Mouse (Mus musculus) embryonic facial prominence, embryonic 11.5 days (tissue): Measurements from ENCODE around the gene Rnf216. TPM values are rescaled to one million over a fixed set of nuclear protein-coding genes. Genes with fewer than 3 reads are reported as not detected.

ENCODE experiments used
- ATAC-seq: fragments of 200-750 bp; cut with Nextera tagmentation; replicated peaks from 2 replicates; pipeline ENCODE4 v1.8.0; 2017; ENCODE audit warnings: low read depth; ENCODE audit not compliant: insufficient number of reproducible peaks, low FRiP score, low TSS enrichment
- DNase-seq: peaks from one replicate; pipeline ENCODE4 v3.0.0-alpha.2; 2015; ENCODE audit warnings: low spot score
- H3K27ac ChIP-seq: fragments of 300-500 bp; sonication (generic); replicated peaks from 2 replicates; pipeline ENCODE4 v1.5.1; 2014; ENCODE audit warnings: mild to moderate bottlenecking, low read depth, low read length, control low read depth
- H3K27me3 ChIP-seq: fragments of 300-500 bp; sonication (generic); 2 replicates; pipeline ENCODE4 v1.6.1; 2014; ENCODE audit warnings: mild to moderate bottlenecking, low read length, moderate library complexity, mixed read lengths; ENCODE audit not compliant: control insufficient read depth, insufficient read depth
- H3K36me3 ChIP-seq: fragments of 300-500 bp; sonication (generic); replicated peaks from 2 replicates; pipeline ENCODE4 v1.6.1; 2014; ENCODE audit warnings: low read depth, mild to moderate bottlenecking, low read length, moderate library complexity, mixed read lengths; ENCODE audit not compliant: control insufficient read depth, insufficient read depth
- H3K4me1 ChIP-seq: fragments of 300-500 bp; sonication (generic); 2 replicates; pipeline ENCODE4 v1.6.1; 2014; ENCODE audit warnings: low read length, mixed read lengths; ENCODE audit not compliant: control insufficient read depth, insufficient read depth
- H3K4me2 ChIP-seq: fragments of 300-500 bp; sonication (generic); 2 replicates; pipeline ENCODE4 v1.6.1; 2014; ENCODE audit warnings: low read depth, mild to moderate bottlenecking, control low read depth, low read length, moderate library complexity
- H3K4me3 ChIP-seq: fragments of 300-500 bp; sonication (generic); 2 replicates; pipeline ENCODE4 v1.5.1; 2014; ENCODE audit warnings: low read depth, low read length, control low read depth
- H3K9ac ChIP-seq: fragments of 300-500 bp; sonication (generic); replicated peaks from 2 replicates; pipeline ENCODE4 v1.6.1; 2014; ENCODE audit warnings: mild to moderate bottlenecking, control low read depth, low read length
- H3K9me3 ChIP-seq: fragments of 300-500 bp; sonication (generic); replicated peaks from 2 replicates; pipeline ENCODE4 v1.6.1; 2016; ENCODE audit warnings: mild to moderate bottlenecking, low read length, inconsistent platforms, mixed read lengths; ENCODE audit not compliant: control insufficient read depth
- WGBS: fragments of 180-500 bp; shearing (Covaris S2); extraction: QIAGEN DNeasy Blood & Tissue Kit; methylation state at CpG from one replicate; pipeline ENCODE4 v1.1.7; 2014; 5-methylcytosine and 5-hydroxymethylcytosine counted together
- polyA plus RNA-seq: library from polyadenylated mRNA; unstranded; fragments of >200 nt; fragmentation: Nextera tagmentation; extraction: Ambion mirVana; gene quantifications from 2 replicates; pipeline ENCODE4 v1.2.1, GENCODE M21; 2014

The Rnf216 gene
- polyA plus RNA-seq, 1 experiment from 2014 or later: 35.6 TPM

GRCm38 (mm10) chr5:143058208-143058607 lies 54.6 kb downstream of the Rnf216 start:
- no peak overlapping the region for H3K4me3 ChIP-seq
- no peak overlapping the region for H3K4me2 ChIP-seq
- no peaks in the 10 kb centered on the region for H3K9me3 ChIP-seq
- H3K27me3 ChIP-seq: no peaks in the 10 kb centered on the region
- no peak overlapping the region for H3K27ac ChIP-seq
- 66% methylated on average over 2 of the region's 2 CpGs for WGBS
- H3K4me1 ChIP-seq: no peaks in the 10 kb centered on the region
- DNase-seq: no peak
- no peaks in the 10 kb centered on the region for H3K36me3 ChIP-seq
- no peak overlapping the region for H3K9ac ChIP-seq
- no peak for ATAC-seq

- H3K4me1 ChIP-seq: no peaks in the 10 kb centered on the region
- H3K36me3 ChIP-seq: no peaks in the 10 kb centered on the region
- 72% methylated on average over 1 of the region's 1 CpGs for WGBS
These were observed 55.0 kb downstream of the Rnf216 start for GRCm38 (mm10) chr5:143057753-143058152.

GRCm38 (mm10) chr5:143056191-143056880 lies 56.5 kb downstream of the Rnf216 start:
- H3K36me3 ChIP-seq: no peaks in the 10 kb centered on the region
- DNase-seq: no peak
- no peak for ATAC-seq

More at GRCm38 (mm10) chr5:143057753-143058152, 55.0 kb downstream of the Rnf216 start:
- no peak overlapping the region for H3K27ac ChIP-seq
- H3K9ac ChIP-seq: no peak overlapping the region
- no peak for ATAC-seq
- H3K9me3 ChIP-seq: no peaks in the 10 kb centered on the region
- no peak overlapping the region for H3K4me3 ChIP-seq
- no peaks in the 10 kb centered on the region for H3K27me3 ChIP-seq
- no peak for DNase-seq
- no peak overlapping the region for H3K4me2 ChIP-seq

GRCm38 (mm10) chr5:143055501-143056125 lies 57.2 kb downstream of the Rnf216 start:
- DNase-seq (no peak), ATAC-seq (no peak)
- H3K4me1 ChIP-seq: no peaks in the 10 kb centered on the region
- H3K4me2 ChIP-seq: no peak overlapping the region
- 63% methylated on average over 3 of the region's 3 CpGs for WGBS
- no peaks in the 10 kb centered on the region for H3K36me3 ChIP-seq
- H3K9ac ChIP-seq: no peak overlapping the region
- no peaks in the 10 kb centered on the region for H3K27me3 ChIP-seq
- no peak overlapping the region for H3K4me3 ChIP-seq
- H3K27ac ChIP-seq: no peak overlapping the region
- H3K9me3 ChIP-seq: no peaks in the 10 kb centered on the region

More at GRCm38 (mm10) chr5:143056191-143056880, 56.5 kb downstream of the Rnf216 start:
- no peak overlapping the region for H3K9ac ChIP-seq
- H3K27me3 ChIP-seq: no peaks in the 10 kb centered on the region
- no peak overlapping the region for H3K4me2 ChIP-seq
- H3K27ac ChIP-seq: no peak overlapping the region
- no peak overlapping the region for H3K4me3 ChIP-seq
- no peaks in the 10 kb centered on the region for H3K4me1 ChIP-seq
- H3K9me3 ChIP-seq: no peaks in the 10 kb centered on the region
- 88% methylated on average over 4 of the region's 4 CpGs for WGBS

GRCm38 (mm10) chr5:143054703-143055102 lies 58.1 kb downstream of the Rnf216 start:
- H3K4me1 ChIP-seq: no peaks in the 10 kb centered on the region
- H3K36me3 ChIP-seq: no peaks in the 10 kb centered on the region
- no peak overlapping the region for H3K4me2 ChIP-seq
- no peak overlapping the region for H3K27ac ChIP-seq
- ATAC-seq: no peak
- no peaks in the 10 kb centered on the region for H3K27me3 ChIP-seq
- no peak for DNase-seq
- no peak overlapping the region for H3K4me3 ChIP-seq
- WGBS: 79% methylated on average over 2 of the region's 2 CpGs
- no peak overlapping the region for H3K9ac ChIP-seq
- no peaks in the 10 kb centered on the region for H3K9me3 ChIP-seq

- no peak for ATAC-seq
- no peak for DNase-seq
- H3K4me3 ChIP-seq: no peak overlapping the region
- no peaks in the 10 kb centered on the region for H3K36me3 ChIP-seq
- WGBS: 71% methylated on average over 5 of the region's 5 CpGs
- H3K27ac ChIP-seq: no peak overlapping the region
- H3K4me2 ChIP-seq: no peak overlapping the region
- H3K9me3 ChIP-seq: no peaks in the 10 kb centered on the region
- no peak overlapping the region for H3K9ac ChIP-seq
- no peaks in the 10 kb centered on the region for H3K4me1 ChIP-seq
- H3K27me3 ChIP-seq: no peaks in the 10 kb centered on the region
These were observed 59.4 kb downstream of the Rnf216 start for GRCm38 (mm10) chr5:143053132-143053972.

- no peaks in the 10 kb centered on the region for H3K9me3 ChIP-seq
- no peaks in the 10 kb centered on the region for H3K27me3 ChIP-seq
- H3K27ac ChIP-seq: no peak overlapping the region
- no peak overlapping the region for H3K4me3 ChIP-seq
- ATAC-seq (no peak), DNase-seq (no peak)
- WGBS: 93% methylated on average over 2 of the region's 2 CpGs
- no peak overlapping the region for H3K9ac ChIP-seq
- H3K4me2 ChIP-seq: no peak overlapping the region
- H3K4me1 ChIP-seq: no peaks in the 10 kb centered on the region
- no peaks in the 10 kb centered on the region for H3K36me3 ChIP-seq
These were observed 60.1 kb downstream of the Rnf216 start for GRCm38 (mm10) chr5:143052677-143053076.

- Histone ChIP-seq H3K27ac (no peak overlapping the region), H3K27me3 (no peaks in the 10 kb centered on the region), H3K4me3 (no peak overlapping the region), H3K9ac (no peak overlapping the region), H3K4me1 (no peaks in the 10 kb centered on the region), H3K9me3 (no peaks in the 10 kb centered on the region), H3K4me2 (no peak overlapping the region), H3K36me3 (no peaks in the 10 kb centered on the region)
- DNase-seq (no peak), ATAC-seq (no peak)
- 84% methylated on average over 6 of the region's 6 CpGs for WGBS
These were observed 60.9 kb downstream of the Rnf216 start for GRCm38 (mm10) chr5:143051851-143052250.
